Mouse (Mus musculus): ENCODE data around the gene Plscr1.
A peak's percentile ranks its signal among the peaks of the same experiment; 100 is the strongest.

Gene Plscr1

GRCm38 (mm10) chr9:92253585-92254321, 4.2 kb downstream of the Plscr1 start:
- no peak for DNase-seq (ENCODE audit: low spot score in 2 of 2)

GRCm38 (mm10) chr9:92260481-92261159, 11.1 kb downstream of the Plscr1 start:
- no peak for DNase-seq (ENCODE audit: low spot score in 2 of 2)

- no peak for DNase-seq (ENCODE audit: low spot score in 2 of 2)
Observed at GRCm38 (mm10) chr9:92265719-92266118, 16.2 kb downstream of the Plscr1 start.

- DNase-seq (ENCODE audit: low spot score in 2 of 2) = no peak
Observed at GRCm38 (mm10) chr9:92266558-92267171, 17.1 kb downstream of the Plscr1 start.

GRCm38 (mm10) chr9:92267732-92268131, 18.2 kb downstream of the Plscr1 start:
- no peak for DNase-seq (ENCODE audit: low spot score in 2 of 2)

- no peak for DNase-seq (ENCODE audit: low spot score in 2 of 2)
Observed at GRCm38 (mm10) chr9:92269829-92270404, 20.4 kb downstream of the Plscr1 start.

- DNase-seq (ENCODE audit: low spot score in 2 of 2) = no peak
Observed at GRCm38 (mm10) chr9:92270927-92271326, 21.4 kb downstream of the Plscr1 start.

GRCm38 (mm10) chr9:92272650-92273049, 23.1 kb downstream of the Plscr1 start:
- no peak for DNase-seq (ENCODE audit: low spot score in 2 of 2)

GRCm38 (mm10) chr9:92273271-92273670, 23.7 kb downstream of the Plscr1 start:
- no peak for DNase-seq (ENCODE audit: low spot score in 2 of 2)

GRCm38 (mm10) chr9:92273956-92274762, 24.6 kb downstream of the Plscr1 start:
- DNase-seq (ENCODE audit: low spot score in 2 of 2) = peak; percentile 44 to 73

GRCm38 (mm10) chr9:92275486-92276207, 26.1 kb downstream of the Plscr1 start, which contains the start of gene Plscr2:
Plscr2 (plus strand) TSS chr9:92275602.
- DNase-seq (ENCODE audit: low spot score in 2 of 2) = no peak

GRCm38 (mm10) chr9:92276360-92276759, 26.8 kb downstream of the Plscr1 start:
- no peak for DNase-seq (ENCODE audit: low spot score in 2 of 2)

GRCm38 (mm10) chr9:92280048-92280447, 30.5 kb downstream of the Plscr1 start:
- no peak for DNase-seq (ENCODE audit: low spot score in 2 of 2)

GRCm38 (mm10) chr9:92282563-92283171, 33.1 kb downstream of the Plscr1 start:
- DNase-seq (ENCODE audit: low spot score in 2 of 2) = no peak

- peak in 1 of 2 experiments; percentile 33 for DNase-seq (ENCODE audit: low spot score in 2 of 2)
Observed at GRCm38 (mm10) chr9:92289675-92290074, 40.1 kb downstream of the Plscr1 start.

- DNase-seq (ENCODE audit: low spot score in 2 of 2) = peak in 1 of 2 experiments; percentile 28
Observed at GRCm38 (mm10) chr9:92292169-92292568, 42.6 kb downstream of the Plscr1 start.

- DNase-seq (ENCODE audit: low spot score in 2 of 2) = no peak
Observed at GRCm38 (mm10) chr9:92292922-92293321, 43.4 kb downstream of the Plscr1 start.

- DNase-seq (ENCODE audit: low spot score in 2 of 2) = no peak
Observed at GRCm38 (mm10) chr9:92293560-92294548, 44.3 kb downstream of the Plscr1 start.

GRCm38 (mm10) chr9:92298288-92298687, 48.7 kb downstream of the Plscr1 start:
- DNase-seq (ENCODE audit: low spot score in 2 of 2) = no peak

All from natural killer cell, adult 2 months (primary cell).